Mouse (Mus musculus): Measurements from ENCODE around the gene Zfp219.

DNA sequence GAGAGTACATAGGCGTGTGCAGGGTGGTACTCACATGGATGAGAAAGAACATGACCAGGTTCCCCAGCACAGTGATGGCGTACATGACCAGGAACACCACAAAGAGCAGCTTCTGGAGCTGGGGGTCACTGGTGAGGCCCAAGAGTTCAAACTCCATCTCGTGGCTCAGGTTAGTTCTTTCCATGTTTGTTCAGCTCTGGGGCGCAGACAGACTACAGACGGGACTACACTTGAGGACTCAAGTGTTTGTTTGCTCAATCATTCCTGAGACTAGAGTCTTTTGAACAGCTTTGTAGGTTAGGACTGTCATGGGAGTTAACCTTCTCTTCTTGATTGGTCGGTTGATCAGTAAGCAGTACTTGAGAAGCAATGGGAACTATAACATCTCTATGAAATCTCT is 15.4 kb upstream of the Zfp219 start:
- TF ChIP-seq CTCF (IDR thresholded peaks at IDR 0.05) (no peak), POLR2A (IDR thresholded peaks at IDR 0.05; ENCODE audit: insufficient read depth, low read depth, low read length) (no peak), EP300 (IDR thresholded peaks at IDR 0.05; ENCODE audit: insufficient read depth, low read depth, low read length) (no peak)
